Mouse (Mus musculus): ENCODE measurements around the gene Eme1.

- TF ChIP-seq ZNF384 (IDR thresholded peaks at IDR 0.05; ENCODE audit: low read depth, low read length): no peak
- no peak for TF ChIP-seq MAFK (IDR thresholded peaks at IDR 0.05; ENCODE audit: insufficient read depth, low read depth, low read length)
- no peak for TF ChIP-seq ZC3H11A (IDR thresholded peaks at IDR 0.05; ENCODE audit: borderline replicate concordance, low read depth, low read length)
- no peak for TF ChIP-seq HCFC1 (IDR thresholded peaks at IDR 0.05; ENCODE audit: borderline replicate concordance, insufficient read depth, low read length)
- TF ChIP-seq CHD2 (IDR thresholded peaks at IDR 0.05; ENCODE audit: low read depth, low read length): no peak
These were observed 48.4 kb upstream of the Eme1 start for GRCm38 (mm10) chr11:94702216-94702610.
